Mouse (Mus musculus) G1E (cell line): ENCODE results near the gene Rfx4. TPM values are rescaled to one million over a fixed set of nuclear protein-coding genes. Genes with fewer than 3 reads are reported as not detected.

Experiments
- ATAC-seq: 2 replicates; pipeline ENCODE4 v1.8.0; 2016; ENCODE audit warnings: mild to moderate bottlenecking; ENCODE audit not compliant: insufficient number of reproducible peaks, poor library complexity, low FRiP score, severe bottlenecking; ENCODE audit errors: extremely low read depth
- DNase-seq: peaks from one replicate; pipeline ENCODE4 v3.0.0; 2012; ENCODE audit warnings: low spot score
- H3K27me3 ChIP-seq: 2 replicates; pipeline ENCODE4 v1.6.1; 2012; ENCODE audit warnings: mild to moderate bottlenecking, low read length, inconsistent platforms; ENCODE audit not compliant: insufficient read depth
- H3K36me3 ChIP-seq: replicated peaks from 2 replicates; pipeline ENCODE3; 2012; ENCODE audit warnings: mild to moderate bottlenecking, inconsistent platforms
- H3K4me1 ChIP-seq: 2 replicates; pipeline ENCODE4 v1.6.1; 2012; ENCODE audit warnings: low read depth, low read length, inconsistent platforms, mixed read lengths; ENCODE audit not compliant: insufficient read depth
- H3K4me3 ChIP-seq: 2 replicates; pipeline ENCODE4 v1.5.1; 2012; ENCODE audit warnings: low read depth, mild to moderate bottlenecking, inconsistent platforms, low read length, moderate library complexity, mixed read lengths
- H3K9me3 ChIP-seq: replicated peaks from 2 replicates; pipeline ENCODE4 v1.6.1; 2012; ENCODE audit warnings: inconsistent platforms
- CTCF ChIP-seq: IDR thresholded peaks from 2 replicates; pipeline ENCODE4 v1.5.1; 2012; ENCODE audit warnings: low read depth, low read length, inconsistent platforms, mixed read lengths
- GATA1 ChIP-seq: IDR thresholded peaks from 2 replicates; pipeline ENCODE4 v1.6.1; 2012; ENCODE audit warnings: borderline replicate concordance, low read length, inconsistent platforms, mixed read lengths
- GATA2 ChIP-seq: IDR thresholded peaks from 2 replicates; pipeline ENCODE4 v1.6.1; 2012; ENCODE audit warnings: low read depth, low read length, inconsistent platforms, borderline replicate concordance
- POLR2AphosphoS5 ChIP-seq: IDR thresholded peaks from 2 replicates; pipeline ENCODE4 v1.6.1; 2012; ENCODE audit warnings: low read depth, low read length, inconsistent platforms; ENCODE audit not compliant: insufficient replicate concordance
- TAL1 ChIP-seq: conservative IDR thresholded peaks from 2 replicates; pipeline ENCODE4 v1.6.1; 2012; ENCODE audit warnings: low read depth, low read length, inconsistent platforms, mixed read lengths
- polyA plus RNA-seq: library from polyadenylated mRNA; stranded (reverse); fragments of >175 nt; gene quantifications from 2 replicates; pipeline ENCODE4 v1.2.3, GENCODE M21; 2012
- total RNA-seq, 2 experiments: library from RNA; stranded (forward) in 1 of 2; stranded (reverse) in 1 of 2; fragments of 200-1000 nt in 1 of 2; fragments of >200 nt in 1 of 2; fragmentation: Nextera tagmentation in 1 of 2; gene quantifications; 2 replicates each; pipeline ENCODE4 v1.2.3; 2014 to 2017

Rfx4 gene
- total and polyA plus RNA-seq, 3 experiments = not detected

- Histone ChIP-seq H3K27me3 (peaks cover 8% of the 10 kb centered on the region), H3K4me3 (no peak overlapping the region), H3K4me1 (no peaks in the 10 kb centered on the region), H3K36me3 (no peaks in the 10 kb centered on the region), H3K9me3 (no peaks in the 10 kb centered on the region)
- TF ChIP-seq GATA2 (no peak), POLR2AphosphoS5 (no peak), GATA1 (no peak), CTCF (no peak), TAL1 (no peak)
- DNase-seq (no peak), ATAC-seq (no peak)
Observed at GRCm38 (mm10) chr10:84768766-84769165, 12.9 kb downstream of the Rfx4 start.

- Histone ChIP-seq H3K27me3 (peaks cover 4% of the 10 kb centered on the region; the same call in 1 of the 2 replicates), H3K9me3 (no peaks in the 10 kb centered on the region), H3K36me3 (no peaks in the 10 kb centered on the region), H3K4me3 (no peak overlapping the region), H3K4me1 (no peaks in the 10 kb centered on the region)
- DNase-seq (no peak), ATAC-seq (no peak)
- no peak for TF ChIP-seq POLR2AphosphoS5
- no peak for TF ChIP-seq GATA1
- no peak for TF ChIP-seq GATA2
- TF ChIP-seq TAL1 = no peak
- TF ChIP-seq CTCF = no peak
Observed at GRCm38 (mm10) chr10:84772380-84773130, 16.7 kb downstream of the Rfx4 start.

- no peaks in the 10 kb centered on the region for H3K4me1 ChIP-seq
- peaks cover 4% of the 10 kb centered on the region; the same call in 1 of the 2 replicates for H3K27me3 ChIP-seq
- TF ChIP-seq TAL1 (no peak), GATA2 (no peak), POLR2AphosphoS5 (no peak), CTCF (no peak), GATA1 (no peak)
- H3K9me3 ChIP-seq = no peaks in the 10 kb centered on the region
- no peak overlapping the region for H3K4me3 ChIP-seq
- DNase-seq (no peak), ATAC-seq (no peak)
- no peaks in the 10 kb centered on the region for H3K36me3 ChIP-seq
Observed at GRCm38 (mm10) chr10:84773889-84774288, 18.0 kb downstream of the Rfx4 start.

GRCm38 (mm10) chr10:84774573-84774972, 18.7 kb downstream of the Rfx4 start:
- Histone ChIP-seq H3K27me3 (peaks cover 2% of the 10 kb centered on the region; the same call in 1 of the 2 replicates), H3K4me3 (no peak overlapping the region), H3K36me3 (no peaks in the 10 kb centered on the region), H3K4me1 (no peaks in the 10 kb centered on the region), H3K9me3 (no peaks in the 10 kb centered on the region)
- ATAC-seq (no peak), DNase-seq (no peak)
- TF ChIP-seq GATA1 (no peak), TAL1 (no peak), POLR2AphosphoS5 (no peak), CTCF (no peak), GATA2 (no peak)

GRCm38 (mm10) chr10:84777109-84777508, 21.2 kb downstream of the Rfx4 start:
- Histone ChIP-seq H3K9me3 (no peaks in the 10 kb centered on the region), H3K36me3 (no peaks in the 10 kb centered on the region), H3K4me1 (no peaks in the 10 kb centered on the region), H3K27me3 (peaks cover 2% of the 10 kb centered on the region), H3K4me3 (no peak overlapping the region)
- DNase-seq (no peak), ATAC-seq (no peak)
- TF ChIP-seq TAL1 = no peak
- no peak for TF ChIP-seq GATA2
- TF ChIP-seq GATA1 = no peak
- no peak for TF ChIP-seq POLR2AphosphoS5
- TF ChIP-seq CTCF = no peak

GRCm38 (mm10) chr10:84777974-84778373, 22.1 kb downstream of the Rfx4 start:
- Histone ChIP-seq H3K9me3 (no peaks in the 10 kb centered on the region), H3K4me1 (no peaks in the 10 kb centered on the region), H3K4me3 (no peak overlapping the region), H3K27me3 (peaks cover 2% of the 10 kb centered on the region), H3K36me3 (no peaks in the 10 kb centered on the region)
- no peak for TF ChIP-seq GATA1
- TF ChIP-seq GATA2 = no peak
- no peak for TF ChIP-seq CTCF
- TF ChIP-seq POLR2AphosphoS5 = no peak
- no peak for TF ChIP-seq TAL1
- DNase-seq (no peak), ATAC-seq (no peak)
